Mouse (Mus musculus): ENCODE measurements around the gene Tmem200c.
A peak's percentile ranks its signal among the peaks of the same experiment; 100 is the strongest.

Gene Tmem200c

GRCm38 (mm10) chr17:68826323-68826722 is at the start of gene Tmem200c:
TSS of gene Tmem200c (plus strand) at chr17:68826623.
- no peak for DNase-seq

- DNase-seq, result no peak
Measured at GRCm38 (mm10) chr17:68793741-68794140, 32.7 kb upstream of the Tmem200c start.

- DNase-seq, result no peak
Measured at GRCm38 (mm10) chr17:68836655-68837012, 10.2 kb downstream of the Tmem200c start.

- DNase-seq, result peak; percentile 11 to 38
Measured at GRCm38 (mm10) chr17:68837013-68837858, 10.8 kb downstream of the Tmem200c start.

- no peak for DNase-seq
Measured at GRCm38 (mm10) chr17:68837859-68838194, 11.4 kb downstream of the Tmem200c start.

GRCm38 (mm10) chr17:68839888-68840571 is 13.6 kb downstream of the Tmem200c start:
- no peak for DNase-seq

- DNase-seq, result peak in 1 of 2 experiments; percentile 2
Measured at GRCm38 (mm10) chr17:68840572-68840939, 14.1 kb downstream of the Tmem200c start.

GRCm38 (mm10) chr17:68841097-68841891 is 14.9 kb downstream of the Tmem200c start:
- peak; percentile 32 to 69 for DNase-seq

GRCm38 (mm10) chr17:68841892-68842252 is 15.4 kb downstream of the Tmem200c start:
- no peak for DNase-seq

GRCm38 (mm10) chr17:68845931-68846330 is 19.5 kb downstream of the Tmem200c start:
- peak; percentile 42 to 53 for DNase-seq

GRCm38 (mm10) chr17:68848739-68849138 is 22.3 kb downstream of the Tmem200c start:
- DNase-seq, result no peak

GRCm38 (mm10) chr17:68852171-68852966 is 25.9 kb downstream of the Tmem200c start:
- no peak for DNase-seq

GRCm38 (mm10) chr17:68864175-68864574 is 37.8 kb downstream of the Tmem200c start:
- no peak for DNase-seq

- DNase-seq, result peak in 1 of 2 experiments; percentile 14
Measured at GRCm38 (mm10) chr17:68868439-68868838, 42.0 kb downstream of the Tmem200c start.

GRCm38 (mm10) chr17:68874021-68874420 is 47.6 kb downstream of the Tmem200c start:
- DNase-seq, result peak in 1 of 2 experiments; percentile 13

- DNase-seq, result no peak
Measured at GRCm38 (mm10) chr17:68875251-68875650, 48.8 kb downstream of the Tmem200c start.

GRCm38 (mm10) chr17:68875917-68876495 is 49.6 kb downstream of the Tmem200c start:
- DNase-seq, result peak; percentile 14 to 23

- DNase-seq, result peak; percentile 78 to 80
Measured at GRCm38 (mm10) chr17:68881725-68882524, 55.5 kb downstream of the Tmem200c start.

GRCm38 (mm10) chr17:68883474-68884083 is 57.2 kb downstream of the Tmem200c start:
- no peak for DNase-seq

GRCm38 (mm10) chr17:68890672-68891071 is 64.2 kb downstream of the Tmem200c start:
- no peak for DNase-seq

All from cerebellum, adult 18-20 months (tissue).